Mouse (Mus musculus): ENCODE measurements around the gene Zfp184. TPM values are rescaled to one million over a fixed set of nuclear protein-coding genes. Genes with fewer than 3 reads are reported as not detected.

Zfp184 gene
- polyA plus RNA-seq, 1 experiment = 0.76 TPM

DNA sequence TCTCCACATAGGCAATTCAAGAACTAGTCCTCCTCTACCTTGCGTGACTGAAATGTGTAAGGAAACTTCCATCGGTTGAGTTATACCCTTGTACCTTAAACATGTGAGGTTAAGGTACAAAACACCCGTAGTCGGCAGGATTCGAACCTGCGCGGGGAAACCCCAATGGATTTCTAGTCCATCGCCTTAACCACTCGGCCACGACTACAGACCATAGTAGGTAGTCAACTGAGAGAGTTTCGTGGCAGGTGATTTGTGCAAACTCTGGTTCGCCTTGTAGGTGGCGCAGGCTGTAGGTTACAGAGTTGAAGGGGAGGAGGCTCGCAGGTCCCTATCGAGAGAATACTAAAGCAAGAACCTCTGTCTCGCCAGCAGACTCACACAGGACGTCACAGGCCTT, 7.9 kb upstream of the Zfp184 start:
- Histone ChIP-seq H3K4me3 (ENCODE audit: insufficient read depth, low read length) (peak overlapping the region; percentile 8; the same call in 1 of the 2 replicates), H3K27ac (ENCODE audit: insufficient read depth, low read depth, low read length) (no peak overlapping the region), H3K4me1 (ENCODE audit: control insufficient read depth, insufficient read depth, low read length) (peaks cover 4% of the 10 kb centered on the region)
- TF ChIP-seq POLR2A (IDR thresholded peaks at IDR 0.05; ENCODE audit: borderline replicate concordance, low read depth, low read length) (no peak), CTCF (IDR thresholded peaks at IDR 0.05; ENCODE audit: low read depth, low read length) (no peak)

DNA sequence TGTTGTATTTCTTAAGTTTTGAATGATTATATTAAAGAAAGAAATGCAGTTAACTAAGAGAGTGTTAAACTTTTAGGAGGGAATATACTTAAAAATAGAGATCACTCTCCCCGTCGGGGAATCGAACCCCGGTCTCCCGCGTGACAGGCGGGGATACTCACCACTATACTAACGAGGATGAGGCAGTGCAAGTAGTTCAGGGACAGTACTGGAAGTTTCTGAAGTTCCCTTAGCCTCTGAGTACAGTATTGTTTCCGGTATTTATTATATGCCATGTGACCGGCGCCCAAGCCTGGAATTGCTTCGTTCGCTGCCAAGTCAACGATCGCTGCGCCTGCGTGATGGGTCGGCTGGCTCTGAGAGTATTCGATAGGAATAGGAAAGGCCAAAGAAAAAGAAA, 4.7 kb upstream of the Zfp184 start:
- peak overlapping the region; percentile 64 for H3K27ac ChIP-seq (ENCODE audit: insufficient read depth, low read depth, low read length)
- peak overlapping the region; percentile 60 for H3K4me3 ChIP-seq (ENCODE audit: insufficient read depth, low read length)
- TF ChIP-seq POLR2A (IDR thresholded peaks at IDR 0.05; ENCODE audit: borderline replicate concordance, low read depth, low read length) (no peak), CTCF (IDR thresholded peaks at IDR 0.05; ENCODE audit: low read depth, low read length) (no peak)
- H3K4me1 ChIP-seq (ENCODE audit: control insufficient read depth, insufficient read depth, low read length) = peaks cover 4% of the 10 kb centered on the region

- TF ChIP-seq CTCF (IDR thresholded peaks at IDR 0.05; ENCODE audit: low read depth, low read length) (no peak), POLR2A (IDR thresholded peaks at IDR 0.05; ENCODE audit: borderline replicate concordance, low read depth, low read length) (no peak)
- peaks cover 3% of the 10 kb centered on the region for H3K4me1 ChIP-seq (ENCODE audit: control insufficient read depth, insufficient read depth, low read length)
- peak overlapping the region; percentile 61 for H3K4me3 ChIP-seq (ENCODE audit: insufficient read depth, low read length)
- H3K27ac ChIP-seq (ENCODE audit: insufficient read depth, low read depth, low read length) = peak overlapping the region; percentile 64
Observed at GRCm38 (mm10) chr13:21940811-21941321, 4.0 kb upstream of the Zfp184 start.

- no peak overlapping the region for H3K4me3 ChIP-seq (ENCODE audit: insufficient read depth, low read length)
- H3K27ac ChIP-seq (ENCODE audit: insufficient read depth, low read depth, low read length) = no peak overlapping the region
- no peak for TF ChIP-seq CTCF (IDR thresholded peaks at IDR 0.05; ENCODE audit: low read depth, low read length)
- TF ChIP-seq POLR2A (IDR thresholded peaks at IDR 0.05; ENCODE audit: borderline replicate concordance, low read depth, low read length) = no peak
- H3K4me1 ChIP-seq (ENCODE audit: control insufficient read depth, insufficient read depth, low read length) = no peaks in the 10 kb centered on the region
Observed at GRCm38 (mm10) chr13:21943644-21944043, 1.2 kb upstream of the Zfp184 start.

DNA sequence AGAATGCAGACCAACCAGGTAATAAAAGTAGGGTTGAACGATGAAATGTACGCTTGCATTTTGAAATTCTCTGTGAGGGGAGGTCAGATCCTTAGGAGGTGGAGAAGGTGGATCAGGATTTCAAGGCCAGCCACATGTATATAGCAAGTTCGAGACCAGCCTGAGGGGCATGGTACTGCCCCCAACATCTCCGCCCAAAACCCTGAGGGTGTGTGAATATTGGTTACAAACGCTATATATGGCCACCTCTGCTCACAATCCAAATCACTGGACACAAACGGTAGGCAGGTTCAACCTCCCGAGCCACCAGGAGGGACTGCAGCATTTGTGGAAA, 335 bp upstream of the Zfp184 start:
- H3K4me3 ChIP-seq (ENCODE audit: insufficient read depth, low read length) = peak overlapping the region; percentile 77
- TF ChIP-seq CTCF (IDR thresholded peaks at IDR 0.05; ENCODE audit: low read depth, low read length) (no peak), POLR2A (IDR thresholded peaks at IDR 0.05; ENCODE audit: borderline replicate concordance, low read depth, low read length) (no peak)
- no peak overlapping the region for H3K27ac ChIP-seq (ENCODE audit: insufficient read depth, low read depth, low read length)
- no peaks in the 10 kb centered on the region for H3K4me1 ChIP-seq (ENCODE audit: control insufficient read depth, insufficient read depth, low read length)

- Histone ChIP-seq H3K27ac (ENCODE audit: insufficient read depth, low read depth, low read length) (no peak overlapping the region), H3K4me1 (ENCODE audit: control insufficient read depth, insufficient read depth, low read length) (no peaks in the 10 kb centered on the region), H3K4me3 (ENCODE audit: insufficient read depth, low read length) (no peak overlapping the region)
- TF ChIP-seq POLR2A (IDR thresholded peaks at IDR 0.05; ENCODE audit: borderline replicate concordance, low read depth, low read length) = no peak
Observed at GRCm38 (mm10) chr13:21969269-21969668, 24.4 kb downstream of the Zfp184 start.

- Histone ChIP-seq H3K4me1 (ENCODE audit: control insufficient read depth, insufficient read depth, low read length) (no peaks in the 10 kb centered on the region), H3K4me3 (ENCODE audit: insufficient read depth, low read length) (no peak overlapping the region), H3K27ac (ENCODE audit: insufficient read depth, low read depth, low read length) (no peak overlapping the region)
- TF ChIP-seq POLR2A (IDR thresholded peaks at IDR 0.05; ENCODE audit: borderline replicate concordance, low read depth, low read length) (no peak), CTCF (IDR thresholded peaks at IDR 0.05; ENCODE audit: low read depth, low read length) (no peak)
Observed at GRCm38 (mm10) chr13:21969816-21970215, 24.9 kb downstream of the Zfp184 start.

DNA sequence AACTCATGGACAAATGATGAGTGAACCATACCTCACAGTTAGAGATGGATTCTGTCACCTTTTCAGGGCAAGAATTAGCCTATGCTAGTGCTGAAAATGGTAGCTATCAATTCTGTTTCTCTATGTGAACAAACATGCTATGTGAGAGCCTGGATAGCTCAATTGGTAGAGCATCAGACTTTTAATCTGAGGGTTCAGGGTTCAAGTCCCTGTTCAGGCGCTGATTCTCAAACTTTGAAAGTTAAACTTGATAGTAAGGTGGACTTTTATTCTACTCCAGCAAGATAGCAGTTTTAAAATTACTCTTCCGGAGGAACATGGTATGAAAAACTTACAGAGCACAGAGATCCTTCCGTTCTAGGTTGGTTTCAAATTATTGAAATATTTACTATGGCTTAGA, 26.7 kb downstream of the Zfp184 start:
- TF ChIP-seq POLR2A (IDR thresholded peaks at IDR 0.05; ENCODE audit: borderline replicate concordance, low read depth, low read length) = no peak
- no peak for TF ChIP-seq CTCF (IDR thresholded peaks at IDR 0.05; ENCODE audit: low read depth, low read length)
- Histone ChIP-seq H3K4me1 (ENCODE audit: control insufficient read depth, insufficient read depth, low read length) (no peaks in the 10 kb centered on the region), H3K27ac (ENCODE audit: insufficient read depth, low read depth, low read length) (no peak overlapping the region), H3K4me3 (ENCODE audit: insufficient read depth, low read length) (no peak overlapping the region)

DNA sequence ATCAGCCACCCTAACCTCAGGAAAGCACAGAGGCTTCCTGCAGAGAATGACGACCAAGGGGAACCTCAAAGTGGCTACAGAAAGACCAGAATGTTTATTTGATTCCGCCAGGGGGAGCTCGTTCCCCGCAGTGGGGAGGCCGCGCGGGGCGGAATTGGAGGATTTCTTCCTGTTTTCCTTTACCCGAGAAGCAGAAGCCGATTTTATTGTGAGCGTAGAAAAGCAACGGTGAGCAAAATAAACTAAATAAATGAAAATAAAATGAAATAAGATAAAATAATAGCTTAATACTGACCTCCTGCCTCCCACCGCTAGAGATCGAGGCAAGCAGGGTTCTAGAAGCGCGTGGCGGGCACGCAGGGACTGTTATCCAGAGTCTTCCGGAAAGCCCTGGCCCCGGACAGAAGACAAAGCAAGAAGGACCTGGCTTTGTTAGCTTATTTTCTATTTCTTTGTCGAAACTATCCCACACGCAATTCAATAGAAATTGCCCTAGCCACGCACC, 29.4 kb downstream of the Zfp184 start:
- peak overlapping the region; percentile 81 for H3K27ac ChIP-seq (ENCODE audit: insufficient read depth, low read depth, low read length)
- TF ChIP-seq CTCF (IDR thresholded peaks at IDR 0.05; ENCODE audit: low read depth, low read length) (peak; percentile 90), POLR2A (IDR thresholded peaks at IDR 0.05; ENCODE audit: borderline replicate concordance, low read depth, low read length) (no peak)
- no peaks in the 10 kb centered on the region for H3K4me1 ChIP-seq (ENCODE audit: control insufficient read depth, insufficient read depth, low read length)
- peak overlapping the region; percentile 77 for H3K4me3 ChIP-seq (ENCODE audit: insufficient read depth, low read length)

- peak overlapping the region; percentile 77 for H3K4me3 ChIP-seq (ENCODE audit: insufficient read depth, low read length)
- no peaks in the 10 kb centered on the region for H3K4me1 ChIP-seq (ENCODE audit: control insufficient read depth, insufficient read depth, low read length)
- H3K27ac ChIP-seq (ENCODE audit: insufficient read depth, low read depth, low read length) = peak overlapping the region; percentile 81
- TF ChIP-seq CTCF (IDR thresholded peaks at IDR 0.05; ENCODE audit: low read depth, low read length) (no peak), POLR2A (IDR thresholded peaks at IDR 0.05; ENCODE audit: borderline replicate concordance, low read depth, low read length) (no peak)
Observed at GRCm38 (mm10) chr13:21974726-21975473, 30.0 kb downstream of the Zfp184 start.

Data from bone marrow macrophage, adult 2 months (primary cell).